Mouse (Mus musculus) thymus, postnatal 25 days (tissue): Measurements from ENCODE around the gene Nckap5.
A peak's percentile ranks its signal among the peaks of the same experiment; 100 is the strongest.

ENCODE experiments used
- DNase-seq: peaks from one replicate; pipeline ENCODE4 v3.0.0; 2022

The Nckap5 gene

DNA sequence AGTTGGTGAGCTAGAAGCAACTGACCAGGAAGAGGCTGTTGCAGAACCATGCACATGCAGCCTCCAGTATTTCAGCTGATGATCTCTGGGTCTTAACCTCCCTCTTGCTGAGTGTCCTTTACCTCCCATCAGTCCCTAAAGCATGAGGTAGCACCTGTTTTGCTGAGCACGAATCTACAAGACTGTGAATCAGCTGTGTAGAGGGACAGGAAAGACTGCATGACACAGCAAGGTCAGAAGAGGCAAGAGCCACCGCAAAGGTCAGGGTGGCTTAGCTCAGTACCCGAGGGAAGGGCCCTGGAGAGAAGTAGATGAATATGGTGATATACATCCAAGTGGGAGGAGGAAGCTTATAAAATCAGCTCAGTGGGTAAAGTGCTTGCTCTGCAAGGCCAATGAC lies 66.4 kb downstream of the Nckap5 start:
- no peak for DNase-seq

GRCm38 (mm10) chr1:126763192-126763591 lies 67.4 kb downstream of the Nckap5 start:
- DNase-seq = no peak

GRCm38 (mm10) chr1:126760386-126760785 lies 70.2 kb downstream of the Nckap5 start:
- no peak for DNase-seq

DNA sequence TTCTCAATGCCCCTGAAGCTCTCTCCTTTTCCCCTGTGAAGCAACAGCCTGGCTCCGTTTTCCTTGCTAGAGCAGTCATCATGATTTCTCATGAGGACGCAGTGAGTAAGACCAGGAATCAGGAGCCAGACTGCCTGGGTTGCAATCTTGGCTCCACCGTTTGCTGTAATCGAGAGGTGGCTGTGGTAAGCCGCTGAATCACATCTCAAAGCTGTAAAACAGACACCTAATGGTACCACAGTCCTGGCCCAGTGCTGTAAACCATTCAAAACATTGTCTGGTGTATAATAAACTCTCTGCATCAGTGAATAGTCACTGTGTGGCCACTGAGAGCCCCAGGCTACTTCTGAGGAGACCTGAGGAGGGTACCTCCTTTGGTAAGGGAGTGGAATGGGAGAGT lies 74.9 kb downstream of the Nckap5 start:
- DNase-seq = no peak

DNA sequence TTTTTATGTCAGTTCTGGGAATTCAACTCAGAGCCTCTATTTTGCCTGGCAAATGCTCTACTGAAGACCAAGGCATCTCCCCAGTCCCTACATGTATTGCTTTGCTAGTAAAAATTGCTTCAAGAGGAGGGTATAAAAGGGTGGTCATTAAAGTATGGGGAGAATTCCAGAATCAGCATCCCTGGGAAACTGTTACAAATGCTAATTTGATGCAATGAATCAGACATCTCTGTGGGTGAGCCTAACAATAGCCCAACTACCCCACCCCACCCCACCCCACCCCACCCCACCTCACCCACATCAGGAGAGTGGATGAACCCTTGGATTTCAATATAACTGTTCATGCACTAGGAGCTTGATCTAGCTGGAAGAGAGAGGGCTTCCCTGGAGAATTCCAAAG lies 77.0 kb downstream of the Nckap5 start:
- DNase-seq = no peak

GRCm38 (mm10) chr1:126752247-126753037 lies 78.2 kb downstream of the Nckap5 start:
- DNase-seq = no peak

- no peak for DNase-seq
Measured at GRCm38 (mm10) chr1:126751137-126751536, 79.5 kb downstream of the Nckap5 start.

DNA sequence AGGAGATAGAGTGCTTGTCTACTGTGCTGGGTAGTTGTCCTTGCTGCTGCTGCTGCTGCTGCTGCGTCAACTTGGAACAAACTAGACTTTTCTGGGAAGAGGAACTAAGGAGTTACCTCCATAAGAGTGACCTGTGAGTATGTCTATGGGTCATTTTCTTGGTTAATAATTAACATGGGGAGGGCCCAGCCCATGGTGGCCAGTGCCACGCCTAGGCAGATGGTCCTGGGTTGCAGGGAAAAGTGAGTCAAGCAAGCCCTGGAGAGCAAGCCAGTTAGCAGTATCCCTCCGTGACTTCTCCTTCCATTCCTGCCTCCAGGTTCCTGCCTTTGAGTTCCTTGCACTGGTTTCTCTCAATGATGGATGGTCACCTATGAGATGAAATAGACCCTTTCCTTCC lies 80.4 kb downstream of the Nckap5 start:
- DNase-seq = no peak

DNA sequence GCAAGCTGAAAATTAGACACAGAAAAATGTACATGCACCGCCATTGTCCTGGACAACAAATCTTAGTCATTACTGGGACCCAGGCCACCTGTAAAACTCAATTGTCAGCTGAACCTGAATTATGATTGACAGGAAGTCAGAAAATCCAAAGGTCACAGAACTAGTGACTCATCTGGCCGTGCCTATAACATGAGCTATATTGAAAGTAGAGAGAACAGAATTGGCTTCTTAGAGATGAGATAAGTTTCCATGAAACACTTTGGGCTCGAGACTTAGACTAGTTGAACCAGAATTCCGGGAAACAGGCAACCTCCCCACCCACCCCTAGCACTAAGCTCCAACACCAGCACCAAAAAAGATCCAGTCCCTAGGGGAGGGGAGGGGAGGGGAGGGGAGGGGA lies 82.7 kb downstream of the Nckap5 start:
- DNase-seq = no peak

DNA sequence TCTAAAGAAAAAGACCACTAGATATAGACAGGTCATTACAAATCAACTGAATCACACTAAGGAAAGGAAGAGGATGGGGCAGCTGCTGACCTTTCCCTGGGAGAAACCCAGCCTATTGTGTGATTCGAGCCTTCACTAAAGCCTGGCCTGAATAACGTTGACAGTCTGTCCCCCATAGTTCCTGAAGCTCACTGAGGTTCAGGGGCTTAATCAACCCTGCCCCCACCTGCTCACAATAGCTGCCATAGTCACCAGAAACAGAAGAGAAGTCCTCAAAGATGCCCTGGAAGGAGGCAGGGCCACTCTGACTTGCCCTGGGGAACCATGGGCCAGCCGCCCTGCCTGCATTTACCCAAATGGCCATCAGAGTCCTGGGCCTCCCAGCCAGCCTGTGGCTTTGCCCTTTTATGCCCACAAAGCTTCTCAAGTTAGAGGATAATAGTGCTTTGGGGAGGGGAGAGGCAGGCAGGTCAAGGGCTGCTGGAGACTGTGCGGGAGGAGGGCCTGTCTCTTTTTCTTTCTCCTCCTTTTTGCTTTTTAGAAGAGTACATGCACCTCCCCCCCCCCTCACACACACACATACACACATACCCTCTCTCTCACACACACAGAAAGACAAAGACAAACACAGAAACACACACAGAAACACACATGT lies 85.0 kb downstream of the Nckap5 start:
- no peak for DNase-seq

GRCm38 (mm10) chr1:126744631-126745305 lies 85.8 kb downstream of the Nckap5 start:
- no peak for DNase-seq

DNA sequence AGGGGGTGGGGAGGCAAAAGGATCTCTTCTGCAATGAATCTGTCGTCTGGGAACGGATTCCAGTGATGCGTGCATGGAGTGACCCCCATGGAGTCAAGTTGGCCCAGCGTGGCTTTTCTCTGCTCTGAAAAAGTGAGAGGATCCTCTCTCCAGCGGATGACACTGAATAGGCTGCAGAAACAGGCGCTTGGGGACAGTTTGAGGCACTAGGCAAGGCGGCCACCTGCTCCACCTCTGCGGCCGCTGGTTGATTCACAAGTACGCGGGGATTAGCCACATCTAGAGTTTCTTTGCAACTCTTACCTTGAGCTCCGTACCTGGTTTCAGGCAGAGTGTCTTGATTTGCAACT lies 92.3 kb downstream of the Nckap5 start:
- no peak for DNase-seq

DNA sequence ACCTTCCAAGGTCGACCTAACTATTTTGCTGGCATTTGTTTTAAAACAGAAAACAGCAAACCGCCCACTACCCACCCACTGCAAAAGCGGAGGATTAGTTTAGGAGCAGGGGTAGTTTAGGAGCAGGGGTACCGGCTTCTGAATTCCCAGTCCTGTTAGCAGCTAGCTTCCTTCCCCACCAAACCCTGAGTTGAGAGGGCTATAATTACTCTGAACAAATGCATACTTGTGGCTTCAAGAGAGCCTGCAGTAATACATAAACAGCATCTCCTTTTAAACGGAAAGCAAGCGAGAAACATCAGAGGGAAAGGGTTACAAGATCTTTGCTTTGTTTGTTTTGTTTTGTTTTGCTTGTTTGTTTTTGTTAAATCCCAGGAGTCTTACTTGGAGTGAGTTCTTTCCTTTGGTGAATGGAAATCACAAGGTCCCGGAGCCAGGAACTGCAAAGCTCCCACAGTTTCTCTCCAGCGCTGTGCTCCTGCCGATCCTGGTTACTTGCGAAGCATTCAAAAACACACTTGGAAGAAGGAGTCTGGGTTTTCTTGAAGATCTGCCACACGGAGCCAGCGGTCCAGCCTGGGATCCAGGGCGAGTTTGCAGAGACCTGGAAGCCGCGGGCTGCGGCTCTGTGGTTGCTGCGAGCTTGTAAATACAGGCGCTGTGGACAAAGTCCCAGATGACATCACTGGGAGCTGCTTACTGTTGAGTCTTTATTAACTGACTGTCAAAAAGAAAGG lies 92.9 kb downstream of the Nckap5 start:
- peak; percentile 3 for DNase-seq

DNA sequence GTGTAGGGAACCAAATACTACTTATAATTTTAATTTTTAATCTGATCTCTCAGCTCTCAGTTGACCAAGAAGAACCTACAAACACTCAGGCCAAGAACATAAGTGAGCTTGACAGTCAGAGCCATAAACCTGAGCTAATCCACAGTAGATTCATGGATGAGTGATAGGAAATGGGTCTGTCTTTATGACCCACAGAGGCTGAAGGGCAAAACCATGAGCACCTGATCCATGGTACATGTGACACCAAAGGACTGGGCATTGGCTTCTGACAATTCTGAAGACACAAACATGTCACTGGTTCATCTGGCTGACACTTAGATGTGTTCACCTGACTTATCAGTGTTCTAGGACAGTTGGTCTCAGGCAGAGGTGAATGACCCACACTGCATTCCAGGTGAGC lies 98.9 kb downstream of the Nckap5 start:
- DNase-seq = no peak

DNA sequence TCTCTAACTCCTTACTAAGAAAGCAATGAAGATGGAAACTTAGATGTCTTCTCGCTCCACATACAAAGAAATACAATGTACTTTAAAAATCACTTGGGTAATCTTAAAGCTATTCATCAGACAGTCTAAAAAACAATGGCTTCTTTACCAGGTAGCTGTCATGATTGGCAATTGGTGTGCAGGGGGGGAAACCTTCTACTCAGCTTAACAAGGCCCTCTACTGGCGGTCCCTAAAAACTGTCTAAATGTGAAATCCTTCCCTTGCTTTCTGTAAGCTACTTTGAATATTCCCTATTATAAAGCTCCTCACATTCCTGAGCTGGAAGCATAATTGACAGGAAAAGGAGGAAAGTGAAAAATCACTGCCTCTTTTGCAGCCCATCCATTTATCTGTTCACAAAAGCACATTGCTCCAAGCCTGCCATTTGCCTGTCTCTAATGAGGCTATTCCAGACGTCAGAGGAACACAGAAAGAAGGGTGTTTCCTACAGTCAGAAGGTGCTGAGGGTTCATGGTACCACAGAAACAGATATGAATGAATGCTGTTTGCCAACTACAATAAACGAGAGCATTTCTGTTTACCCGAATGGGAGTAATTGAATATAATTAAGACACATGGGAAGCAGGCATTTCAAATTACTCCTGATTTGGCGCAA lies 104.1 kb downstream of the Nckap5 start:
- DNase-seq = no peak

DNA sequence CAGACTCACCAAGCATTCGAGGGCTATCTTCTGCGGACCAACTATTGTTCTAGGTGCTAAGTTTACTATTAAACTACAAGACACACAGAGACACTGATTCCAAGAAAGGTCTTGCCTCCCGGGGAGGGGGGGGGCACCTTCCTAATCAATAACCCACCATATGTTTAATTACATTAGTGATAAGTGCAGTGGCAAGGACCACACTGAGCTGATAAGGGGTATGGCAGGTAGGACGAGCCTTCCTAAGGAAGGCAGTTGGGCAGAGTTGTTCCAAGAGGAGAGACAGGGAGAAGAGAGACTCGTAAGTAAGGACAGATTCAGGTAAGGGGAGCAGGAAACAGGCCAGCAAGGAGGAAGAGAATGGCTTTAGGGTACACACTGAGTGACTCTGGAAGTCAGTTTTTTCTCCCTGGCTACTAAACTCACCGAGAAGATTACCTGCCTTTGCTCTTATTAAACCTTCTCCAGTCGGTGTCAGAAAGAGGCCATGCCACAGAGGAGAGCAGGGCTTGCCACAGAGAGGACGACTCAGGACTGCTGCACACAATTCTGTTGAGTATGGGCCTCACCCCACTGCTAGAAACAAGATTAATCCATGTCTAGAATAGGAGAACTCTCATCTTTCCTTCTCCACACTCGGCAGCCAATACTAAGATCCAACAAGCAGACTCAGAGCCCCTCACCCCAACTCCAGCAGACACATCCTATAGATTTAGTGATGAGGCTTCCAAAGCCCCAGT lies 104.8 kb downstream of the Nckap5 start:
- DNase-seq = no peak

DNA sequence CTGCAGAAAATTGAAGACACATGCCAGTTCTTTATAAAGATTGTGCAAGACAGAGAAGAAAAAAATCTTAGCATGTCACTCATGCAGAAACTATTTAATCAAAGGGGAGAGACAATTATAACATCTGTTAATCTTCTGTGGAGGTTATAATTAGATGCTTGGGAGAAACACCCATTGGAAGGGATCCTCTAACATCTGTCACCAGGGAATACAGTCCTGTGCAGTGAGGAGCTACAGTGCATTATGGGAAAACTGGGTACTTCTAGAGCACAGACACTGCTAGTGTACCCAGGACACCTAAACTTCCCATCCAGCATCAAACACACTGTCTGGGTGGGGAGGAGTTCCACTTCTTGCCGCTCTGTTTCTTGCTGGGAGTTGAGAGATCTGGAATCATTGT lies 108.7 kb downstream of the Nckap5 start:
- DNase-seq = no peak

- DNase-seq = no peak
Measured at GRCm38 (mm10) chr1:126719733-126720348, 110.8 kb downstream of the Nckap5 start.

DNA sequence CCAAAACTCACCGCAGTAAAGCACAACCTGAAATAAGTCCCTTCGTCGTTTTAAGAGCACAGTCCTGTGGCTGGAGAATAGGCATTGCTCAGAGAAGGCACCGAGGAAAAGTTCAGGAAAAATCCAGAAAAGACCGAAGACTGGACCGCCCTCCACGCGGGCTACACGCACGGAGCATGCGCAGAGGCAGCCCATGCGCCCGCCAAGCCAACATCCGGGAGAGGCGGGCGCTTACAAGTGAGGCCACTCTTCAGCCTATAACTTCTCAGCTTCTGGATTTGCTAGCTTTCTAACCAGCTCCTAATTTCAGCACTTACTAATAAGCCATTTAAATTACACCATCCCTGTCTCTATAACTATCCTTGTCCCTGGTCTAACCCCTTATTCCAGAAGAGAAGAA lies 124.0 kb downstream of the Nckap5 start:
- DNase-seq = no peak

GRCm38 (mm10) chr1:126700978-126701320 lies 129.7 kb downstream of the Nckap5 start:
- DNase-seq = no peak

DNA sequence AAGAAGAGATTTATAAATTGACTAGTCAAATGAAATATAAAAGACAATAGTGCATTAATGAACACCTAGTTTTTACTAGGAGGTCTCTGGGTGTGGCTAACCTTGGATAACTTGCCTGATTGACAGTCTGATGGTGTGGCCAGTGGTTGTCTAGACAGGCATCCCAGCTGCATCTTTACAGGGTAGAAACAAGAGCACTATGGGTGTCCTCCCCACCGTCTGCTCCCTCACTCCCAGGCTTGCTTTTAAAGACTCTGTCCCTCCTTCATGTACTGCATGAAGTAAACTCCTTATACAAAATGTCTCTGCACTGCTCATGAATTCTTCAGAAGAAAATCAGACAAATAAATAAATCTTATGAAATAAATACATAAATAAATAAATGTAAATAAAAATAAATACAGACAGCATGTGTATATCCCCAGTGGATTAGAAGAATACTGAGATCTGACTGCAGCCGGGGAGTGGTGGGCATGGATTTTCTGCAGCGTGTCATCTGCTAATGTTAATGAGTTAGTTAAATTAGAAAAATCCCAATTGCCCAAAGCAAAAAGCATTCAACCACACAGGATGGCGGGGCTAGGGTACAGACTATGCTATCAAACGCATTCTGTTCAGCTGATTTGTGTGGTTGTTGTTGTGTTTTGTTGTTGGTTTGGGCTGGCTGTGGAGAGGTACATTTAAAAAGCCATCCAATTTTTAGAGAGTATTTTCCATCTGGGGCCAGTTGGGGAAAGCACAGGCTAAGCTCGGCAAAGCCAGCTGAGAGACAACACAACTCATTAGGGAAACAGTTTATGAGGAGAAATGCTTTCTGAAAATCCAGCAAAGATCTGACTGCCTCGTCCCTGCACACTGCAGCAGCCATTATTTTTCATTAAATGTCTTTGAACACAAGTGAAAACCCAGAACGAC lies 130.3 kb downstream of the Nckap5 start:
- DNase-seq = no peak
